Mouse (Mus musculus) lung, postnatal 0 days (tissue): ENCODE results near the gene Slc6a12.

ENCODE experiments used
- CTCF ChIP-seq: IDR thresholded peaks from 2 replicates; pipeline ENCODE4 v1.5.1; 2016; ENCODE audit warnings: antibody characterized with exemption, mild to moderate bottlenecking
- EP300 ChIP-seq: IDR thresholded peaks from 2 replicates; pipeline ENCODE4 v1.6.1; 2016; ENCODE audit warnings: antibody characterized with exemption, mild to moderate bottlenecking, control low read depth

DNA sequence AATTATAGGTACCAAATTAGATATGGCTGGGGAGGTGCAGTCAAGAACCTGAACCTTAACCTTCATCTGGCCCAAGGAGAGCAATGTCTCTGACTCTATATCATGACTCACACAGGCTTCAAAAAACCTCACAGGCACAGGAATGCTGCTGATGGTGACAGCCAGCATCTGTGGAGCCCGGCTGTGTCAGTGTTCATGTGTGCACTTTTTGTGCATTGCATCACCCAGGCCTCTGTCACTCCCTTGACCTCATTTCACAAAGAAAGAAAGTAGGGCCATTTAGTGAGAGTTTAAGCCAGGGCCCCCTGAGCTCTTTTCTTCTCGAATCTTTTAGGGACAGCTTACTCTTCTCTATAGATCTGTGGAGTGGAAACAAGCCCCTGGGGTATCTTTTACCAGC, 9.4 kb downstream of the Slc6a12 start:
- TF ChIP-seq CTCF (no peak), EP300 (no peak)
